Mouse (Mus musculus) MEL (cell line): Measurements from ENCODE around the gene Hvcn1. TPM values are rescaled to one million over a fixed set of nuclear protein-coding genes. Genes with fewer than 3 reads are reported as not detected.
A peak's percentile ranks its signal among the peaks of the same experiment; 100 is the strongest.

ENCODE experiments used
- DNase-seq: peaks from one replicate; pipeline ENCODE4 v3.0.0; 2011; ENCODE audit warnings: low read depth, low spot score
- H3K27ac ChIP-seq: 2 replicates; pipeline ENCODE4 v1.5.1; 2012; ENCODE audit warnings: low read depth, mild to moderate bottlenecking, control low read depth, low read length, moderate library complexity; ENCODE audit not compliant: control insufficient read depth
- H3K27me3 ChIP-seq, 2 experiments: fragments of 150-350 bp in 1 of 2; sonication (generic) in 1 of 2; 2 replicates each; pipeline ENCODE4 v1.6.1; 2012; ENCODE audit warnings: low read length in 2 of 2, mild to moderate bottlenecking in 2 of 2, improper control_type of control experiment in 1 of 2, moderate library complexity in 1 of 2; ENCODE audit not compliant: insufficient read depth in 2 of 2, control insufficient read depth in 1 of 2
- H3K36me3 ChIP-seq, 2 experiments: 2 replicates each; pipeline ENCODE4 v1.6.1; 2012 to 2014; ENCODE audit warnings: low read length in 2 of 2, improper control_type of control experiment in 1 of 2, inconsistent platforms in 1 of 2, mild to moderate bottlenecking in 1 of 2; ENCODE audit not compliant: insufficient read depth in 2 of 2, control insufficient read depth in 1 of 2
- H3K4me1 ChIP-seq, 2 experiments: fragments of 150-350 bp in 1 of 2; sonication (generic) in 1 of 2; 2 replicates each; pipeline ENCODE4 v1.6.1; 2012; ENCODE audit warnings: low read length in 2 of 2, improper control_type of control experiment in 1 of 2, mild to moderate bottlenecking in 1 of 2; ENCODE audit not compliant: insufficient read depth in 2 of 2, control insufficient read depth in 1 of 2
- H3K4me3 ChIP-seq, 2 experiments: fragments of 150-350 bp in 1 of 2; sonication (generic) in 1 of 2; 2 replicates each; pipeline ENCODE4 v1.5.1; 2012; ENCODE audit warnings: low read depth in 2 of 2, low read length in 2 of 2, mild to moderate bottlenecking in 2 of 2, moderate library complexity in 2 of 2, control low read depth in 1 of 2, improper control_type of control experiment in 1 of 2; ENCODE audit not compliant: control insufficient read depth in 1 of 2, insufficient read depth in 1 of 2
- H3K79me2 ChIP-seq: 2 replicates; pipeline ENCODE4 v1.6.1; 2012; ENCODE audit warnings: mild to moderate bottlenecking, low read length, moderate library complexity; ENCODE audit not compliant: control insufficient read depth, poor library complexity, insufficient read depth
- H3K9ac ChIP-seq: 2 replicates; pipeline ENCODE4 v1.6.1; 2012; ENCODE audit warnings: low read depth, mild to moderate bottlenecking, control low read depth, low read length, moderate library complexity; ENCODE audit not compliant: control insufficient read depth, poor library complexity, severe bottlenecking
- H3K9me3 ChIP-seq: fragments of 150-350 bp; sonication (generic); replicated peaks from 2 replicates; pipeline ENCODE4 v1.6.1; 2012; ENCODE audit warnings: mild to moderate bottlenecking, low read length, improper control_type of control experiment, moderate library complexity; ENCODE audit not compliant: insufficient read depth
- BHLHE40 ChIP-seq: IDR thresholded peaks from 2 replicates; pipeline ENCODE4 v1.6.1; 2012; ENCODE audit warnings: low read depth, mild to moderate bottlenecking, inconsistent platforms, low read length, improper control_type of control experiment, borderline replicate concordance
- CHD2 ChIP-seq: IDR thresholded peaks from 2 replicates; pipeline ENCODE4 v1.6.1; 2011; ENCODE audit warnings: low read length, improper control_type of control experiment
- CTCF ChIP-seq, 3 experiments: IDR thresholded peaks in 2 of 3; conservative IDR thresholded peaks in 1 of 3; 2 replicates each; pipeline ENCODE4 v1.5.1; 2011 to 2012; ENCODE audit warnings: low read length in 3 of 3, low read depth in 2 of 3, mild to moderate bottlenecking in 2 of 3, improper control_type of control experiment in 1 of 3, inconsistent platforms in 1 of 3, mixed read lengths in 1 of 3, moderate library complexity in 1 of 3; ENCODE audit not compliant: control insufficient read depth in 1 of 3, insufficient read depth in 1 of 3, poor library complexity in 1 of 3, severe bottlenecking in 1 of 3
- E2F4 ChIP-seq: IDR thresholded peaks from 2 replicates; pipeline ENCODE4 v1.6.1; 2011; ENCODE audit warnings: low read depth, low read length, improper control_type of control experiment, borderline replicate concordance
- ELF1 ChIP-seq: IDR thresholded peaks from 2 replicates; pipeline ENCODE4 v1.6.1; 2014; ENCODE audit warnings: low read depth, mild to moderate bottlenecking, inconsistent platforms, low read length, improper control_type of control experiment, moderate library complexity
- EP300 ChIP-seq, 2 experiments: IDR thresholded peaks; 2 replicates each; pipeline ENCODE4 v1.6.1; 2011; ENCODE audit warnings: improper control_type of control experiment in 2 of 2, low read length in 2 of 2, low read depth in 1 of 2, mild to moderate bottlenecking in 1 of 2
- ETS1 ChIP-seq: IDR thresholded peaks from 2 replicates; pipeline ENCODE4 v1.6.1; 2012; ENCODE audit warnings: low read depth, mild to moderate bottlenecking, inconsistent platforms, low read length, improper control_type of control experiment, moderate library complexity
- GATA1 ChIP-seq: IDR thresholded peaks from 2 replicates; pipeline ENCODE4 v1.6.1; 2011; ENCODE audit warnings: low read depth, low read length, improper control_type of control experiment
- HCFC1 ChIP-seq: IDR thresholded peaks from 2 replicates; pipeline ENCODE4 v1.6.1; 2012; ENCODE audit warnings: low read depth, mild to moderate bottlenecking, inconsistent platforms, low read length, improper control_type of control experiment, moderate library complexity
- JUND ChIP-seq: IDR thresholded peaks from 2 replicates; pipeline ENCODE4 v1.6.1; 2011; ENCODE audit warnings: low read depth, mild to moderate bottlenecking, improper control_type of control experiment, low read length
- MAFK ChIP-seq: IDR thresholded peaks from 2 replicates; pipeline ENCODE4 v1.6.1; 2011; ENCODE audit warnings: low read depth, mild to moderate bottlenecking, low read length, improper control_type of control experiment, borderline replicate concordance
- MAX ChIP-seq: IDR thresholded peaks from 2 replicates; pipeline ENCODE4 v1.6.1; 2011; ENCODE audit warnings: low read length, improper control_type of control experiment
- MAZ ChIP-seq: IDR thresholded peaks from 2 replicates; pipeline ENCODE4 v1.6.1; 2012; ENCODE audit warnings: low read depth, mild to moderate bottlenecking, inconsistent platforms, low read length, improper control_type of control experiment
- MEF2A ChIP-seq: IDR thresholded peaks from 2 replicates; pipeline ENCODE4 v1.6.1; 2014; ENCODE audit warnings: low read depth, mild to moderate bottlenecking, inconsistent platforms, low read length, improper control_type of control experiment; ENCODE audit not compliant: poor library complexity, insufficient replicate concordance, severe bottlenecking; ENCODE audit errors: extremely low read depth
- MXI1 ChIP-seq: IDR thresholded peaks from 2 replicates; pipeline ENCODE4 v1.6.1; 2011; ENCODE audit warnings: mild to moderate bottlenecking, low read depth, low read length, improper control_type of control experiment
- MYB ChIP-seq: IDR thresholded peaks from 2 replicates; pipeline ENCODE4 v1.6.1; 2011; ENCODE audit warnings: mild to moderate bottlenecking, low read depth, low read length, improper control_type of control experiment
- MYC ChIP-seq: IDR thresholded peaks from 2 replicates; pipeline ENCODE4 v1.6.1; 2011; ENCODE audit warnings: low read depth, mild to moderate bottlenecking, low read length, improper control_type of control experiment, moderate library complexity
- NELFE ChIP-seq: IDR thresholded peaks from 2 replicates; pipeline ENCODE4 v1.6.1; 2011; ENCODE audit warnings: low read depth, low read length, improper control_type of control experiment
- NRF1 ChIP-seq: IDR thresholded peaks from 2 replicates; pipeline ENCODE4 v1.6.1; 2014; ENCODE audit warnings: low read depth, mild to moderate bottlenecking, inconsistent platforms, low read length, improper control_type of control experiment, moderate library complexity; ENCODE audit not compliant: poor library complexity, insufficient read depth, severe bottlenecking
- POLR2A ChIP-seq, 2 experiments: IDR thresholded peaks; 2 replicates each; pipeline ENCODE4 v1.6.1; 2011 to 2012; ENCODE audit warnings: low read length in 2 of 2, mild to moderate bottlenecking in 2 of 2, control low read depth in 1 of 2, improper control_type of control experiment in 1 of 2, low read depth in 1 of 2, moderate library complexity in 1 of 2; ENCODE audit not compliant: control insufficient read depth in 1 of 2, insufficient read depth in 1 of 2, poor library complexity in 1 of 2
- RAD21 ChIP-seq: IDR thresholded peaks from 2 replicates; pipeline ENCODE4 v1.6.1; 2011; ENCODE audit warnings: mild to moderate bottlenecking, low read depth, low read length, improper control_type of control experiment
- RCOR1 ChIP-seq: IDR thresholded peaks from 2 replicates; pipeline ENCODE4 v1.6.1; 2012; ENCODE audit warnings: low read depth, mild to moderate bottlenecking, inconsistent platforms, low read length, improper control_type of control experiment
- SIN3A ChIP-seq: IDR thresholded peaks from 2 replicates; pipeline ENCODE4 v1.6.1; 2012; ENCODE audit warnings: low read length, improper control_type of control experiment, inconsistent platforms
- SMC3 ChIP-seq: IDR thresholded peaks from 2 replicates; pipeline ENCODE4 v1.6.1; 2011; ENCODE audit warnings: low read depth, low read length, improper control_type of control experiment
- TAL1 ChIP-seq: IDR thresholded peaks from 2 replicates; pipeline ENCODE4 v1.6.1; 2012; ENCODE audit warnings: mild to moderate bottlenecking, inconsistent platforms, low read length, moderate library complexity, mixed read lengths
- TBP ChIP-seq: IDR thresholded peaks from 2 replicates; pipeline ENCODE4 v1.8.0; 2011; ENCODE audit warnings: low read depth, low read length, improper control_type of control experiment
- TCF12 ChIP-seq: IDR thresholded peaks from 2 replicates; pipeline ENCODE4 v1.6.1; 2014; ENCODE audit warnings: low read depth, mild to moderate bottlenecking, inconsistent platforms, low read length, improper control_type of control experiment, moderate library complexity
- UBTF ChIP-seq: IDR thresholded peaks from 2 replicates; pipeline ENCODE4 v1.6.1; 2012; ENCODE audit warnings: low read depth, mild to moderate bottlenecking, inconsistent platforms, low read length, improper control_type of control experiment, moderate library complexity, borderline replicate concordance; ENCODE audit not compliant: insufficient read depth
- USF1 ChIP-seq: IDR thresholded peaks from 2 replicates; pipeline ENCODE4 v1.6.1; 2014; ENCODE audit warnings: low read depth, mild to moderate bottlenecking, inconsistent platforms, low read length, improper control_type of control experiment, moderate library complexity
- USF2 ChIP-seq, 2 experiments: IDR thresholded peaks; 2 replicates each; pipeline ENCODE4 v1.6.1; 2011 to 2012; ENCODE audit warnings: improper control_type of control experiment in 2 of 2, low read length in 2 of 2, borderline replicate concordance in 1 of 2, inconsistent platforms in 1 of 2, low read depth in 1 of 2, mild to moderate bottlenecking in 1 of 2; ENCODE audit not compliant: insufficient read depth in 1 of 2
- ZC3H11A ChIP-seq: IDR thresholded peaks from 2 replicates; pipeline ENCODE4 v1.6.1; 2012; ENCODE audit warnings: low read depth, mild to moderate bottlenecking, inconsistent platforms, low read length, improper control_type of control experiment
- ZMIZ1 ChIP-seq: IDR thresholded peaks from 2 replicates; pipeline ENCODE4 v1.6.1; 2012; ENCODE audit warnings: low read depth, mild to moderate bottlenecking, inconsistent platforms, low read length, improper control_type of control experiment, moderate library complexity
- ZNF384 ChIP-seq: IDR thresholded peaks from 2 replicates; pipeline ENCODE4 v1.6.1; 2012; ENCODE audit warnings: low read depth, mild to moderate bottlenecking, inconsistent platforms, low read length, improper control_type of control experiment
- polyA plus RNA-seq, 2 experiments: library from polyadenylated mRNA; stranded (reverse) in 1 of 2; unstranded in 1 of 2; fragments of >175 nt in 1 of 2; fragments of >200 nt in 1 of 2; gene quantifications; 2 replicates each; pipeline versions ENCODE4 v1.2.1 to v1.2.4; 2012; ENCODE audit warnings: low replicate concordance in 2 of 2, low read depth in 1 of 2; ENCODE audit not compliant: insufficient read length in 2 of 2, insufficient read depth in 1 of 2, missing spikeins in 1 of 2
- total RNA-seq: library from RNA; depleted of rRNA; stranded (reverse); fragments of 300-350 nt; gene quantifications from 2 replicates; pipeline ENCODE4 v1.2.3, GENCODE M21; 2012

Hvcn1 gene
- total and polyA plus RNA-seq, 3 experiments: 8.4 to 13.5 TPM; not detected in 1

DNA sequence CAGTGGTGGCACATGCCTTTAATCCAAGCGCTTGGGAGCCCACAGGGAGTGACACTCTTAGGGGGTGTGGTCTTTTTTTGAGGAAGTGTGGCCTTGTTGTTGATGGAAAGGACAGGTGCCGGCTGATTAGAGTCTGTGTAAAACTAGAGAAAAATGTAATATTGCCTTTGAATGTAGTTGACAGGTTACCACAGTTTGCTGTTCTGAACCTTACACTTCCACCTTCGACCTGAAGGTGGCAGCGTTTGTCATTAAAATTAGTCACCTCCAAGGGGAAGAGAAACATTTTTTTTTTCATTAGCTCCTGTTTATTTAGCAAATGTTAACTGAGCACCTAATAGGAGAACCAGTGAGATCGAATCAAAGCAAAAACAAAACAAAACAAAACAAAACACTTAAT is 61.3 kb downstream of the Hvcn1 start:
- Histone ChIP-seq H3K27me3 (no peaks in the 10 kb centered on the region), H3K9me3 (no peaks in the 10 kb centered on the region), H3K4me1 (peaks cover 0 to 12% of the 10 kb centered on the region in 2 experiments; a peak in 1 of 4 replicates), H3K4me3 (no peak overlapping the region; a peak in 1 of 4 replicates), H3K79me2 (peaks cover 3% of the 10 kb centered on the region; the same call in 1 of the 2 replicates), H3K27ac (0 out of 2 replicates have a peak overlapping the region, but pooled peaks have one; percentile 12), H3K9ac (0 out of 2 replicates have a peak overlapping the region, but pooled peaks have one; percentile 38), H3K36me3 (peaks cover 0 to 13% of the 10 kb centered on the region in 2 experiments; a peak in 2 of 4 replicates)
- peak; percentile 91 for DNase-seq
- TF ChIP-seq TCF12: no peak
- no peak for TF ChIP-seq ZMIZ1
- TF ChIP-seq ZC3H11A: peak; percentile 77
- no peak for TF ChIP-seq BHLHE40
- TF ChIP-seq UBTF: no peak
- no peak for TF ChIP-seq ETS1
- no peak for TF ChIP-seq POLR2A (IDR thresholded peaks at IDR 0.05; ENCODE audit: control insufficient read depth in 1 of 2, insufficient read depth in 1 of 2, low read depth in 1 of 2, low read length in 2 of 2, poor library complexity in 1 of 2)
- TF ChIP-seq USF2 (IDR thresholded peaks at IDR 0.05; ENCODE audit: borderline replicate concordance in 1 of 2, insufficient read depth in 1 of 2, low read depth in 1 of 2, low read length in 2 of 2): no peak
- TF ChIP-seq MAX: no peak
- no peak for TF ChIP-seq NRF1
- no peak for TF ChIP-seq MAFK
- TF ChIP-seq SIN3A: peak; percentile 64; the same call in 1 of the 2 replicates
- TF ChIP-seq EP300 (IDR thresholded peaks at IDR 0.05; ENCODE audit: low read depth in 1 of 2, low read length in 2 of 2): 0 out of 4 replicates have a peak, but pooled peaks have one; percentile 8 to 16
- TF ChIP-seq ZNF384: peak; percentile 99
- peak; percentile 81 for TF ChIP-seq MXI1
- no peak for TF ChIP-seq NELFE
- peak; percentile 90 for TF ChIP-seq RAD21
- TF ChIP-seq ELF1: peak; percentile 29; the same call in 1 of the 2 replicates
- no peak; the same call in 1 of the 2 replicates for TF ChIP-seq JUND
- TF ChIP-seq TAL1: peak; percentile 56
- no peak for TF ChIP-seq CHD2
- TF ChIP-seq MYB: no peak
- no peak; the same call in 1 of the 2 replicates for TF ChIP-seq RCOR1
- peak; percentile 44 to 94 (median 81) for TF ChIP-seq CTCF (IDR thresholded peaks at IDR 0.05 in 2 of 3, conservative IDR thresholded peaks at IDR 0.05 in 1 of 3; ENCODE audit: control insufficient read depth in 1 of 3, insufficient read depth in 1 of 3, low read depth in 2 of 3, low read length in 3 of 3, poor library complexity in 1 of 3, severe bottlenecking in 1 of 3)
- TF ChIP-seq MEF2A: no peak
- no peak for TF ChIP-seq MAZ
- peak; percentile 55; the same call in 1 of the 2 replicates for TF ChIP-seq HCFC1
- 0 out of 2 replicates have a peak, but pooled peaks have one; percentile 32 for TF ChIP-seq MYC
- peak; percentile 83 for TF ChIP-seq SMC3
- 0 out of 2 replicates have a peak, but pooled peaks have one; percentile 52 for TF ChIP-seq GATA1
- no peak for TF ChIP-seq TBP
- no peak for TF ChIP-seq E2F4
- TF ChIP-seq USF1: no peak
